Mouse (Mus musculus) layer of hippocampus, adult 8-10 months (tissue): ENCODE data around the gene Ccdc77. TPM values are rescaled to one million over a fixed set of nuclear protein-coding genes. Genes with fewer than 3 reads are reported as not detected.

Source experiments
- DNase-seq, 2 experiments: peaks; one replicate each; pipeline ENCODE4 v3.0.0; 2022; ENCODE audit warnings: low spot score in 2 of 2
- total RNA-seq, 4 experiments: library from RNA; stranded (reverse); gene quantifications; 2 replicates each; pipeline ENCODE4 v1.2.4; 2022

Gene Ccdc77
- 1 to 10 TPM; 5.4 to 8.7 (median 7.7) TPM for total RNA-seq

DNA sequence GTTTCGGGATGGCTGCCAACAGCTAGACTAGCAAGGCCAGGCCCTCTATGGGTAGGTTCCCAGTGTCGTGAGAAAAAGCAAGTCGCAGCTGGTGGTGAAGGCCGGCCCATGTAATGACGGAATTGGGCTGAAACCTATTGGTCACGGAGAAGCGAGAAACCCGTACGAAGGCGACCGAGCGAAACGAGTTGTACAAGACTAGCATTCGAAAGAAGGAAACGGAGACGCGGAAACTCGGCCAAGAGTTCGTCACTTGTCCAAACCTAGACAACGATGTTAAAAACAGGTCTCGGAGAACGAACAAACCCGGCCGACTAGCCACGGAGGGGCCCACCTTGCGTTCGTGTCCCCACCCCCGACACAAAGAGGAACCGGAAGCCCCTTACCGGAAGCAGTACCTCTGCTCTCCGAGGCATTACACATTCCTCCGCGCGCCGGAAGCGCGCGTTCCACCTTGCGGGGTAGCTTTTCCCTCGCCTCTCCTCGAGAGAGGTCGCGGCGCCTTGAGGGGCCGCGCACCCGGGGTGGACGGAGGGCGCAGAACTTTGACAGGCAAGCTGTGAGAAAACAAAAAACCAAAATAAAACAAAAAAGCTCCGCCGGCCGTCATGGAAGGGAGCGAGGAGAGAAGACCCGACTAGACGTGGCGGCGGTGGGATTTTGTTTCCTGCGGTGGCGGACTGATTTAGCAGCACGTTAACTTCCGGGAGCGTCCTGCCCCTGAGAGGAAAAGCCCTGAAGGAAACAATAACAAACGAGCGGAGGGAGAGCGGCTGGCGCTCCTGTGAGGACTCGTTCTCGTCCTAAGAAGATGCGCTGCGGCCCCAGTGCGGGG, at the start of gene Ccdc77, which contains the start of gene Kdm5a:
Gene Ccdc77, minus strand, starts transcription at position 687 of the 835 bp plus-strand sequence.
Gene Kdm5a, plus strand, starts transcription at position 437 of the 835 bp plus-strand sequence.
- peak; percentile 91 to 94 for DNase-seq

DNA sequence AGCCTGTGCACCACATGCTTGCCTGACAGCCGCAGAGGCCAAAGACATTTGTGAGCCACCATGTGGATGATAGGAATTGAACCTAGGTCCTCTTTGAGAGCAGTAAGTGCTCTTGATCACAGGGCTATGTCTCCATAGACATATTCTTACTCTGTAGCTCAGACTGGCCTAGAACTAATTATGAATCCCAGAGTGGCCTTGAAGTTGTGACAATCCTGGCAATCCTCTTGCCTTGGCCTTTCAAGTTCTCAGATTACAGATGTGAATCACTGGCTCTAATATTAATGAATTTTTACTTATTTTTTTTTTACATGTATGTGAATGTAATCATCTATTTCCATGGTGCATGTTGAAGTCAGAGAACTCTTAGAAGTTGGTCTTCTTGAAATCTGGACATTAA, 39.8 kb upstream of the Ccdc77 start:
- no peak for DNase-seq

DNA sequence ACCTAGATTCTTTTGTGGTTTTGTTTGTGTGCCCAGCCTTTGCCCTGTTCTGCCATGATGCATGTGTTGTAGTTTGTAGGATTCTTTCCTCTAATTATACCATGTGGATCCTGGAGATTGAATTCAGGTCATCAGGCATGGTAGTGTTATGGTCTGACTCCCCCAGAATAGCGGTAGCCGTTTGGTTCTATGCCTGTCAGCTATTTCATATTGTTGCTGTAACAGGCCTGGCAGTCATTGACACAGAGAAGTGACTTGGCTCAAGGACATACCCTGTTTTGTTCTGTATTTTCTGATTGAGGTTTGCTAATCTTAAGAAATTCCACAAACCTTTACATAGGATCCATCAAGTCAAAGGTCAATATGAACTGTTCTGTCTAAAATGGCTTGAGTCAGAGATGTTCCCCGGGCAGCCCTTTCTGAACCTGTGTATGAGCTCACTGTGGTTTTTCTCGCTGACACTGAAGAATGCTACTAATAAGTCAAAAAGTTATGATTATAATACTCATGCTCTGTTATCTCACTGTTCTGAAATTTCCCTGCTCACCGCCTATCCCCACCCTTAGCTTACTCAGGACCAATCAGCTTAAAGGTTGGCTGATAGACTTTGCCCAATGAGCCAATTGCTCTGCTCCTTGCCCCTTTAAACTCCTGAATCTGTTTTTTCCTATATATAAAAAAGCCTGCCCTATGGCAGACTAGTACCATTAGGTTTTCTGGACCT, 31.6 kb upstream of the Ccdc77 start:
- no peak for DNase-seq

DNA sequence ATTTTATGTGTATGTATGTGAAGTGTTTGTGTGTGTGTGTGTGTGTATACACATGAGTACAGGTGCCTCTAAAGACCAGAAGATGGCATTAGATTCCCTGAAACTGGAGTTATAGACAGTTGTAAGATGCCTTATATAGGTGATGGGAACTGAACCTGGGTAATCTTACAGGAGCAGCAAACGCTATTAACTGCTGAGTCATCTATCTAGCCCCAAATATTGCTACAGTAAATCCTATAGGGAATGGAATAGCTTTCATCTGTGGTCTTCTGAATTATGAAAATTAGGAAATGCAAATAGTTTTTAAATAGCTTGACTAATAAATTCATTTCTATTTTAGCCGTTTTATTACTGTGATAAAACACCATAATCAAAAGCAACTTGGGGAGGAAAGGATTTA, 28.6 kb upstream of the Ccdc77 start:
- DNase-seq = no peak

DNA sequence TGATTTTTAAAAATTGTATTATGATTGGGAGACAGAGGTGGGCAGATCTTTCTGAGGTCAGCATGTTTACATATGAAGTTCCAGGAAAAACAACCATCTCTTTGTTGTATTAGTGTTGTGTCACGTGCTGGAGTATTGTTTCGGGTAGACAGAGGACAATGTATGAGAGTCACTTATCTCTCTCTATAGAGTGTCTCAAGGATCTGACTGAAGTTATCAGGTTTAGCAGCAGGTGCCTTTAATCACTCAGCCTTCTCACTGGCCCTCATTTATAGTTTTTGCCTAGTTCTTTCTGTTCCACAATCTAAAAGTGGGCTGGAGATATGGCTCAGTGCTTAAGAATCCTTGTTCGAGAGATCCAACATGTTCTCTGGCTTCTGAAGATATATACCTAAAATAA, 25.9 kb upstream of the Ccdc77 start:
- no peak for DNase-seq

DNA sequence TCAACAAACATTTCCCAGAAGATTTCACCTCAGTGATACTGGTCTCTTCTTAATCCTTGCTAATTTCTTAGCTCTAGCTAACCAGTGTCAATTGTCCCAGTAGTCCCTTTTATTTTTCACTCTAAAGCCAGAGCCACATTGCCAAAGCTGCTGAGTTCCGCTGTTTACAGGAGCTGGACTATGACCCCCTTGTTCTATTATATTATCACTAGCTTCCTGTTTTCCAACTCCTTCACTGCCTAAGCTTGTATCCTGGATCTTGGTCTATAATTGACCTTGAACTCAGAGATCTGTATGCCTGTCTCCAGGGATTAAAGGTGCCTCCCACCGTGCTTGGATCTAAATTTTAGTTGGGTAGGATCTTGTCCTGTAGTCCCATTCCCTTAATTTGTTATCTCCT, 12.6 kb upstream of the Ccdc77 start:
- DNase-seq = no peak

DNA sequence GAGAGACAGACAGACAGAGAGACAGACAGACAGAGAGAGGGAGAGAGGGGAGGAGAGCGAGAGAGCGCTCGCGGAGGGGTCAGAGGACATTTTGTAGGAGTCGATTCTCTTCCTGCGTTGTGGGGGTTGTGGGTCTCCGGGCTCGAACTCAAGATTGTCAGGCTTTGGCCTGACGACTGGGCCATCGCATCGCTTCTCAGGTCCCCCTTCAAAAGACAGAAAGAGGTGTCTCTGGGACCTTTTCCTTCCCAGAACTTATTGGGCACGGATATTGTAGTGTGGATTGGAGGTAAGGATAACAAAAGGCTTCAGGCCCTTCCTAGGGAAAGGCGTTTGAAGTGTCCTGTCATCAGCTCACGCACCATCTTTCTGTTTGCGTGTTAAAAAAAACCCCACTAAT, 877 bp upstream of the Ccdc77 start:
- no peak for DNase-seq

DNA sequence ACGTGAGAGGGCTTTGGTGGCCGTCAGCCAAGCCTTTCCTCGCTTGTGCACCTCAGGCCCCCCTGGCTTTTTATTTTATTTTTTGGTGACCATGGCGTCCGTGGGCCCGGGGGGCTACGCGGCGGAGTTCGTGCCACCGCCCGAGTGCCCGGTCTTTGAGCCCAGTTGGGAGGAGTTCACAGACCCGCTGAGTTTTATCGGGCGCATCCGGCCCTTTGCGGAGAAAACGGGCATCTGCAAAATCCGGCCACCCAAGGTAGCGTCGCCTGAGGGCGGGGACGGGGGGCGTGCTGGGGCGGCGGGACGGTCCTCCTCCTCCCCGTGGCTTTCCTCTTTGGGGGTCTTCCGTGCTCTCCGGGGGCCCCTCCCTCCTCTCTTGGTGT, 340 bp upstream of the Ccdc77 start:
- DNase-seq = no peak

DNA sequence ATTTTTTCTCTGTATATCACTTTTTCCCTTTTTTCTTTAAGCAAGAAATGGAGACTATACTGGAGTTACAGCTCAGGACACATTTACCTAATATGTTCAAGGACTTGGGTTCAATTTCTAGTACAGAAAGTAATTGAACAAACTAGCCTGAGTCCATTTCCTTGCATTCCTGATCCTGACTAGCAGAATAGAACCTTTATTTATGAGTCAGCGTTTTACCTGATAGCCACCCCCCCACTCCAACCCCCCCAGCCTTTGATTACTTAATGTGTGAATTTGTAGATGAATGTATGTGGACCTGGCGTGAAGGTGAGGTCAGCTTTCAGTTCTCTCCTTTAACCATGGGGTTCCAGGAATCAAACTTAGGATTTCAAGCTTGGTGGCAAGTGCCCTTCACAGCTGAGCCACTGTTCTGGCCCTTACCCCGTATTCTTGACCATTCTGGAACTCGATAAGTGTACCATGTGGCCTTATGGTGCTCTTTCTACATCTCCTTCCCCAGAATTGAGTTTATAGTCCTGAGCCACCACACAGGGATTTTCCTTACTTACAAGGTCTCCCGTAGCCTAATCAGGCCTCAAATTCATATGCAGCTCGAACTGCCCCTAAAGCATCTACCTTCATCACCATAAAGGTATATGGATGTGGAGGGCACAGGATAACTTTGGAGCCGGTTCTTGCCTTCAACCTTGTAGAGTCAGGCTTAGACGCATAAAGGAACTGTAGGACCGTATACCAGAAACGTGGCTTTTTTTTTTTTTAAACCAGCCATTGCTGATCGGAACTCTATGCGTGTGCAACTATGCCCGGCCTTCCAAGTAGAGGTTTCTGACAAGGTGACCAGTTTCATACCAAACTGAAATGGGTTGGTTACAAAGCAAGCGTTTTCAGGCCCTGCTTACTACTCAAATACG, 1.1 kb downstream of the Ccdc77 start:
- DNase-seq = no peak

DNA sequence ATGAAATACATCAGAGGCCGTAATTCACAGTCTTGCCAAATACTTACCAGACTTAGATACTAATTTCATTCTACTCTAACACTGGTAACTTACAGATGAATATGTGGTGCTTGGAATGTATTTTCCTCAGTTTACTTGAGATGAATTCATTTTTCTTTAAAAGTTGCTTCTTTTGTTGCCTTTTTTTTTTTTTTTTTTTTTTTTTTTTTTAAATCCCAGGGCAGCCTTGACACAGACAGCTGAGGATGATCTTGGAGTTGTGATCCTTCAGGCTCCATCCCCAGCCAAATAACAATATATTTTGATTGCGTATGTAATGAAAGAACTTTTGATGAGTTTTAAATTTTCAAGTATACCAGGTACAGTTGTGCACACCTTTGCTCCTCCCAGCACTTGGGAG, 2.0 kb downstream of the Ccdc77 start:
- DNase-seq = no peak

DNA sequence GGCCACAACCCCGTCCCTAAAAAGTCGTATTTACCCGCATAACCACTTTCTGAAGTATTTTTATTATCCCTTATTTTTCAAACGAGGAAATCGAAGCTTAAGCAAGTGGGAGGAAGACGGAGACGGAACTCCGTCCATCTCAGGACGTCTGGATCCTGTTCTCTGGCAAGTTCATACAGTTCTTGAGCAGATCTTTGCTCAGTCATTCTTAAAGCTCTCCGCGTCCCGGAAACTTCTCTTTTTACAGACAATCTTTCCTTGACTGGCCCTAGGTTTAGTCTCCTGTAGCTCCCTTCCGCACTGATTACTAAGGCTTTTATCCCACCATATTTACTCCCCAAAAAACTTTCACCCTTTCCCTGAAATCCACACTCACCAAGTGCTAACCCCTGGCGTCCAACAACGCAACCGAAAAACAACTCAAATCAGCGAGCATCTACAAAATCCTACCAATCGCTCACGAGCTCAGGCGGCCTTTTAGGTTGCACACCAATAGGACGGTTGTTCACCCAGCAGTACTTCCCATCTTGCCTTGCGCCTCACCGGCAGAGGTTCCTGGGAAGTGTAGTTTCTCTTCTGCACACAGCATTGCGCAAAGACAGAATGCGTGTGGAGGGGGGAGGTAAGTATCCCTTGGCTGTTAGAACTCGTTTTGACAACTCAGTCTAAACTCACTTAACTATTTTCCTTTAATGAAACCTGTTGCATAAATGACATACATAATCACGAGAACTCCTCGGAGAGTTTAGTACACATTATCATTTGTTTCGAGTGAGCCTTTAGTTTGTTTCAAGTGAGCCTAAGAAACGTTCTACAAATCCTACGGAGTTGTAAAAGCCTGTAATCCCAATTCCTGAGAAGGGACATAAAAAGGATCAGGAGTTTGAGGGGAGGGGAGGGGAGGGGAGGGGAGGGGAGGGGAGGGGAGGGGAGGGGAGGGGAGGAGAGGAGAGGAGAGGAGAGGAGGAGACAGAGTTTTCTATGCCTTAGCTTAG, 6.9 kb downstream of the Ccdc77 start:
- DNase-seq = peak; percentile 86 to 88

DNA sequence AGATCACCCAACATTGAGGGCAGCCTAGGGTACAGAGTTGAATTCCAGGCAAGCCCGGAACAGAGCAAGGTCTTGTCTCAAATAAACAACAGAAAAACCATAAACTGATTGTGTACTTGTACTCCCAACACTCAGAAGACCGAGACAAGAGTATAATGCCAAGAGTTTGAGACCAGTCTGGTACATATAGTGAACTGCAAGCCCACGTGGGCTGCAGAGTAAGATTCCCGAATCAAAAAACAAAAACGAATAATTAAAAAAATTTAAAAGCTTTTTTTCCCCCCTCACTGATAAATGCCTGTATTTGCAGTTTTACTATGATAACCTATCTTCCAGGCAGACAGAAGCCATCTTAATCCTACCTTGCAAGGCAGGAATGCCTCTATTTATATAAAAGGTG, 7.7 kb downstream of the Ccdc77 start:
- DNase-seq = no peak

DNA sequence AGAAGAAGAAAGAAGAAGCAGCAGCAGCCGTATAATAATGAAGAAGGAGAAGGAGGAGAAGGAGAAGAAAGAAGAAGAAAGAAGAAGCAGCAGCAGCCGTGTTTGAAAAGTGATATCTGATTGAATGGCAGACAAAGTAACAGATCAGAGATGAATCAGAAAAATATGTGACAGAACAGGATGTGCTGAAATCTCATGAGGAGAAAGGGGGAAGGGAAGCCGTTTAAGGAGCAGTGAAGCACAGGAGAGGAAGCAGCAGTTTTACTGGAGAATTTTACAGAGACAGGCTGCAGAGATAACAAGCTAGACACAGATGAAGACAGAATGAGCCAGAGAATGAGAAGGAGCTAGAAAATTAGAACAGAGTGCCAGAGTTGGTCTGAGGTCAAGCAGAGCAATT, 15.2 kb downstream of the Ccdc77 start:
- no peak for DNase-seq

DNA sequence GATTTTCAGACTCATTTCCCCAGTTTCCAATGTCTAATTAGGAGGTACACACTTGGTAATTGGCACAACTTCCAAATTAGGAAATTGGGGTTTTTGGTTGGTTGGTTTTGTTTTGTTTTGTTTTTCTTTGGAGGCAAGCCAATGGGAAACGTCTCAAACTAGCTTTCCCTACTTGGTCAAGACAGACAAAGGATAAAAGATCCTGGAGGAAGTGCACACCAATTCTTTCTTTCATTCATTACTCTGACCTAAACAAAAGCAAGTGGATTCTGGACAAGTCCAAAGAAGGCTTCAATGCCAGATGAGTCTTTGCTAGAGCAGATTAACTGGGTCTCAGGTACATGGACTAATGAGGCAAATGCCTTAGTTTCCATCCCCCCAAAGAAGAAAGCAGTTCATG, 20.2 kb downstream of the Ccdc77 start:
- DNase-seq = no peak

DNA sequence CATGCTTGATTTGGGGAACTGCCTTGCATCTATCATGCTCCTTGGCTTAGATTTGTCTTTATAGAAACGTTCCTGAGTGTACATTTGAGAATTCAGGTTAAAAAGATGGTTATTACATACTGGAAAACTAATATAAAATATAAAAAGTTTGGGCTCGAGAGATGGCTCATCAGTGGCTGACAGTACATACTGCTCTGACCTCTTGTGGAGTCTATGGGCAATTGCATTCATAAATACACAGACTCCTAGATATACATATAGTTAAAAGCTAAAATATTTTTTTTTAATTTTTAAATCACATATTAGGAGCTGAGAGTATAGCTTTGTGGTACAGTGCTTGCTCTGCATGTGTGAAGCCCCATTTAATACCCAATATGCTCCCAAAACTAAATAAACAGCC, 31.8 kb downstream of the Ccdc77 start:
- no peak for DNase-seq

DNA sequence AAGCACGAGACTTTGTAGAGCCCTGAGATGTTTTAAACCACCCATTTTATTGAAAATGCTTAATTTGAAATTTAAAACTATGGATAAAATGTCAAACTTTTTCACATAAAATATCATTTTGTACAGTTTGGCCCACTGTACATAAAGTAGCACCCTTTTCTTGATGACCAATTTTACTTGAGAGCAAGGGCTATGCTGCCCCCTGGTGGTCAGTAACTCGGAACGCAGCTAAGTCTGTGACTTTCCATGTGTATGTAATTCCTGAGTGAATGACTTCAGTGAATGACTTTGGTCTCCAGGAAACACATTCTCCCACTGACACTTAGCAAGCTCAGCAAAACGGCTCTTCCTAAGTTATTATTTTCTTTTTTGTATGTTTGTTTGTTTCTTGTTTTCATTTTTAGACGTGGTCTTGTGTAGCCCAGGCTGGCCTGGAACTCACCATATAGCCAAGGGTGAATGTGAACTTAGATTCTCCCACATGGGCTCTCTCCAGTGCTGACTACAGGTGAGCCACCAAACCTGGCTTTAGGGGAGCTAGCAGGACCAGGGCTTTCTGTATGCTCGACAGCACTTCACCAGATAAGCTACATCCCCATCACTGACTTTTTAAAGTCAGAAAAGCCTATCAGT, 39.8 kb downstream of the Ccdc77 start:
- peak; percentile 22 to 67 for DNase-seq

DNA sequence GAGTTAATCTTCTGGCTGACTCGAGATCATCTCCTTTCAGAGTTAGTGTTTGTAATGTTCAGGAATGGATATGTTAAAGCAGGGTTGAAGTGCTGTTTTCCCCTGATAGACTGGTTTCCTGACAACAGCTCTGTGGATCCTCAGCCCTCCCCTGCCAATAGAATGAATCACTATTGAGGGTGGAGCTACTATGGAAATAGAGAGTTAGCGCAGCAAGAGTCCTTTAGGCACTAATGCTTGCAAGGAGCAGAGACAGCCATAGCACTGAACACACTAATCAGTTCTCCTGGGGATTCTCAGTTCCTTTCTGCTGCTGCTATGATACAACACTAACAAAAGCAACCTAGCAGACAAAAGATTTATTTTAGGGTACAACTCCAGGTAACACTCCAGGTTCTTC, 43.8 kb downstream of the Ccdc77 start:
- no peak for DNase-seq

DNA sequence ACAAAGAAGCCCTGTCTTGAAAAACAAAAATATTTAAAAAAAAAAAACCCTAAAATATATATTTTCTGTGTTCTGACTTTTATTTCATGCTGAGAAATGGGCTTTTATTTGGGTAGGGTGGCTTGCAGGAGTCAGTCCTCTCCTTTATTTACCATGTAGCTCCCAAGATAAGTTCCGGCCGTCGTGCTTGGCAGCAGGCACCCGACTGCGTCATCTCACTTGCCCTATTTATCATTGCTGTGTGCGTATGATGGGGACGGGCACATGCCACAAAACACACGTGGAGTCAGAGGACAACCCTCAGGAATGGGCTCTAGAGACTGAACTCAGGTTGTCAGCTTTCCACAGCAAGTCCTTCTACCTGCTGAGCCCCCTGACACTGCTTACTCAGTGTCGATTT, 45.0 kb downstream of the Ccdc77 start:
- DNase-seq = no peak

DNA sequence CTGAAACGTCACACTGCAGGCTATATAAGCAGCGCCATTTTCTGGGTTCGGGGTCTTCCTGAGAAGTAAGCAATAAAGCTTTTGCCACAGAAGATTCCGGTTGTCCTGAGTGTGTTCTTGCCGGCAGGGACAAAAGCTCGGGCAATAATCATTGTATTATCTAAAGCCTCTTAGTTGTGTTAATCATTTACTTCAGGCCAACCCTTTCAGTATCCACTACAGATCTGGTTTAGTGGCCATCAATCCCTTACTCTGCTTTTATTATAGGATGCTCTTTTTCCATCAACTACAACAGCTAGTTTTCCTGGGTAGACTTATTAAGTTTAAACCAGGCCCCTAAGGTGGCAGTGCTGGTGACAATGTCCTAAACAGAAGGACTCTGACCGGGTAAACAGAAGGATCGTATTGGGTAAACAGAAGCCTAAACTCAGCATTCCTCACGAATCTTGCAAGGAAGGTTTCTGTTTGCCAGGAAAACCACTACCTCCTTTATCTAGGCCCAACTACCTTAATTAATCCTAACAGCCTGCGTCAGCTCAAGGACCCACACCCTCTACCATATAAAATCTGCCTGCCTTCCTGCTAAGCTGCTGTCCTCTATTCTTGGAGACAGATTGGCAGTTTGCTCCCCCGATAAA, 45.8 kb downstream of the Ccdc77 start:
- no peak for DNase-seq

DNA sequence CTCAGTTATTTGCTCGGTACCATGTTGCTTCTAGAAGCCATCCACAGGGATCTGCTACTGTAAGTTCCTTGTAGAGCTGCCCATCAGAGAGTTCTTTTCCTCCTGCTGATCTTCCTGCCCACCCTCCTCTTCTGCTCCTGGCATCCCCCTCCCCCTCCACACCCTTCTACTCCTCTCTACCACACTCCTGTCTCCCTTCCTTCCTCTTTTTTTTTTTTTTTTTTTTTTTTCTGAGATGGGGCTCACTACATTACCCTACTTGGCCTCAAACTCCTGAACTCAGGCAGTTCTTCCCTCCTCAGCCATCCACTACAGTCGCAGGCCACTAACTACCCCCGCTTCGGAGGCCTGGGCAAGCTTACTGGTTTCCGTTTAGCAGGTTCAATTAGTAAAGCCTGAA, 51.7 kb downstream of the Ccdc77 start:
- no peak for DNase-seq
